Mouse (Mus musculus) midbrain, embryonic 14.5 days (tissue): ENCODE measurements around the gene Cdt1. TPM values are rescaled to one million over a fixed set of nuclear protein-coding genes. Genes with fewer than 3 reads are reported as not detected.
A peak's percentile ranks its signal among the peaks of the same experiment; 100 is the strongest.

ENCODE experiments used
- ATAC-seq: fragments of 200-750 bp; cut with Nextera tagmentation; 2 replicates; pipeline ENCODE4 v1.8.0; 2017; ENCODE audit warnings: moderate number of reproducible peaks, moderate library complexity; ENCODE audit not compliant: low FRiP score, low TSS enrichment
- DNase-seq: peaks from one replicate; pipeline ENCODE4 v3.0.0-alpha.2; 2015
- H3K27ac ChIP-seq: fragments of 300-500 bp; sonication (generic); replicated peaks from 2 replicates; pipeline ENCODE4 v1.5.1; 2014; ENCODE audit warnings: mild to moderate bottlenecking, low read depth, low read length, moderate library complexity
- H3K27me3 ChIP-seq: fragments of 300-500 bp; sonication (generic); 2 replicates; pipeline ENCODE4 v1.6.1; 2014; ENCODE audit warnings: low read length, control low read depth, mixed read lengths; ENCODE audit not compliant: control insufficient read depth, insufficient read depth
- H3K36me3 ChIP-seq: fragments of 300-500 bp; sonication (generic); 2 replicates; pipeline ENCODE4 v1.6.1; 2014; ENCODE audit warnings: low read length, control low read depth; ENCODE audit not compliant: control insufficient read depth, insufficient read depth
- H3K4me1 ChIP-seq: fragments of 300-500 bp; sonication (generic); 2 replicates; pipeline ENCODE4 v1.6.1; 2014; ENCODE audit warnings: mild to moderate bottlenecking, antibody characterized with exemption, low read length, control low read depth; ENCODE audit not compliant: control insufficient read depth, insufficient read depth
- H3K4me2 ChIP-seq: fragments of 300-500 bp; sonication (generic); 2 replicates; pipeline ENCODE4 v1.6.1; 2014; ENCODE audit warnings: mild to moderate bottlenecking, low read length, moderate library complexity
- H3K4me3 ChIP-seq: fragments of 300-500 bp; sonication (generic); replicated peaks from 2 replicates; pipeline ENCODE4 v1.5.1; 2014; ENCODE audit warnings: low read depth, low read length
- H3K9ac ChIP-seq: fragments of 300-500 bp; sonication (generic); replicated peaks from 2 replicates; pipeline ENCODE4 v1.6.1; 2014; ENCODE audit warnings: mild to moderate bottlenecking, low read length, moderate library complexity
- H3K9me3 ChIP-seq: fragments of 300-500 bp; sonication (generic); 2 replicates; pipeline ENCODE4 v1.6.1; 2016; ENCODE audit warnings: low read length, control low read depth, mixed read lengths; ENCODE audit not compliant: control insufficient read depth
- WGBS: fragments of 180-500 bp; shearing (Covaris S2); extraction: QIAGEN DNeasy Blood & Tissue Kit; methylation state at CpG from one replicate; pipeline ENCODE4 v1.1.7; 2014; 5-methylcytosine and 5-hydroxymethylcytosine counted together
- polyA plus RNA-seq: library from polyadenylated mRNA; unstranded; fragments of >200 nt; fragmentation: Nextera tagmentation; extraction: Ambion mirVana; gene quantifications from 2 replicates; pipeline ENCODE4 v1.2.1, GENCODE M21; 2014

Gene Cdt1
- polyA plus RNA-seq, 1 experiment from 2014 or later, result 7.6 TPM

- 63% methylated on average over 10 of the region's 10 CpGs for WGBS
- ATAC-seq (no peak), DNase-seq (no peak)
- no peak overlapping the region for H3K27ac ChIP-seq
- no peak overlapping the region for H3K4me2 ChIP-seq
- no peak overlapping the region for H3K4me3 ChIP-seq
- peaks cover 21% of the 10 kb centered on the region for H3K4me1 ChIP-seq
- no peaks in the 10 kb centered on the region for H3K9me3 ChIP-seq
- H3K9ac ChIP-seq, result no peak overlapping the region
- no peaks in the 10 kb centered on the region for H3K27me3 ChIP-seq
- H3K36me3 ChIP-seq, result peaks cover 26% of the 10 kb centered on the region
Observed at GRCm38 (mm10) chr8:122574667-122575251, 6.9 kb downstream of the Cdt1 start.

- Histone ChIP-seq H3K27me3 (no peaks in the 10 kb centered on the region), H3K9me3 (no peaks in the 10 kb centered on the region), H3K4me1 (peaks cover 21% of the 10 kb centered on the region), H3K36me3 (peaks cover 23% of the 10 kb centered on the region), H3K9ac (peak overlapping the region; percentile 80; the same call in 1 of the 2 replicates), H3K4me3 (no peak overlapping the region), H3K4me2 (peak overlapping the region; percentile 88), H3K27ac (no peak overlapping the region)
- WGBS, result 71% methylated on average over 8 of the region's 8 CpGs
- ATAC-seq (no peak), DNase-seq (no peak)
Observed at GRCm38 (mm10) chr8:122575286-122575685, 7.5 kb downstream of the Cdt1 start.

GRCm38 (mm10) chr8:122575735-122576647, 8.2 kb downstream of the Cdt1 start:
- Histone ChIP-seq H3K36me3 (peaks cover 19% of the 10 kb centered on the region), H3K9ac (peak overlapping the region; percentile 80), H3K27ac (peak overlapping the region; percentile 66), H3K4me3 (peak overlapping the region; percentile 57), H3K27me3 (no peaks in the 10 kb centered on the region), H3K9me3 (no peaks in the 10 kb centered on the region), H3K4me2 (peak overlapping the region; percentile 88), H3K4me1 (peaks cover 21% of the 10 kb centered on the region)
- DNase-seq, result peak; percentile 16
- WGBS, result 22% methylated on average over 21 of the region's 21 CpGs
- ATAC-seq, result no peak; the same call in 1 of the 2 replicates

GRCm38 (mm10) chr8:122576648-122577022, 8.8 kb downstream of the Cdt1 start, which contains the start of gene Aprt:
Gene Aprt (minus strand): TSS chr8:122576909.
- Histone ChIP-seq H3K9me3 (no peaks in the 10 kb centered on the region), H3K4me1 (peaks cover 21% of the 10 kb centered on the region), H3K4me2 (peak within 1 kb of the TSS; percentile 88), H3K4me3 (peak within 1 kb of the TSS; percentile 57), H3K9ac (peak within 1 kb of the TSS; percentile 80), H3K27me3 (no peaks in the 10 kb centered on the region), H3K27ac (peak within 1 kb of the TSS; percentile 66), H3K36me3 (peaks cover 12% of the 10 kb centered on the region; the same call in 1 of the 2 replicates)
- ATAC-seq (peak; percentile 89), DNase-seq (peak; percentile 95)
- WGBS, result under 1% methylated on average over 39 of the region's 39 CpGs

- ATAC-seq, result peak; percentile 15; the same call in 1 of the 2 replicates
- H3K4me1 ChIP-seq, result peaks cover 21% of the 10 kb centered on the region
- H3K27me3 ChIP-seq, result no peaks in the 10 kb centered on the region
- no peak for DNase-seq
- H3K4me2 ChIP-seq, result peak overlapping the region; percentile 88
- H3K4me3 ChIP-seq, result peak overlapping the region; percentile 57
- 0 out of 2 replicates have a peak overlapping the region, but pooled peaks have one; percentile 13 for H3K27ac ChIP-seq
- H3K9ac ChIP-seq, result peak overlapping the region; percentile 80
- H3K9me3 ChIP-seq, result no peaks in the 10 kb centered on the region
- 47% methylated on average over 10 of the region's 10 CpGs for WGBS
- peaks cover 8% of the 10 kb centered on the region; the same call in 1 of the 2 replicates for H3K36me3 ChIP-seq
Observed at GRCm38 (mm10) chr8:122577116-122577515, 9.3 kb downstream of the Cdt1 start.

- Histone ChIP-seq H3K27me3 (no peaks in the 10 kb centered on the region), H3K27ac (no peak overlapping the region), H3K36me3 (0 out of 2 replicates have a peak, but pooled peaks cover 5% of the 10 kb centered on the region), H3K4me3 (no peak overlapping the region), H3K9me3 (no peaks in the 10 kb centered on the region), H3K9ac (no peak overlapping the region), H3K4me1 (peaks cover 21% of the 10 kb centered on the region), H3K4me2 (no peak overlapping the region)
- DNase-seq (no peak), ATAC-seq (no peak)
- 35% methylated on average over 7 of the region's 7 CpGs for WGBS
Observed at GRCm38 (mm10) chr8:122579196-122579595, 11.4 kb downstream of the Cdt1 start.

GRCm38 (mm10) chr8:122580926-122581325, 13.1 kb downstream of the Cdt1 start:
- Histone ChIP-seq H3K4me2 (no peak overlapping the region), H3K9me3 (no peaks in the 10 kb centered on the region), H3K9ac (no peak overlapping the region), H3K27me3 (no peaks in the 10 kb centered on the region), H3K36me3 (no peaks in the 10 kb centered on the region), H3K4me3 (no peak overlapping the region), H3K4me1 (peaks cover 10% of the 10 kb centered on the region), H3K27ac (no peak overlapping the region)
- no peak for ATAC-seq
- DNase-seq, result no peak
- WGBS, result 81% methylated on average over 14 of the region's 15 CpGs

GRCm38 (mm10) chr8:122584981-122585380, 17.2 kb downstream of the Cdt1 start:
- DNase-seq (no peak), ATAC-seq (no peak)
- Histone ChIP-seq H3K4me1 (no peaks in the 10 kb centered on the region), H3K9me3 (no peaks in the 10 kb centered on the region), H3K9ac (no peak overlapping the region), H3K4me2 (no peak overlapping the region), H3K27me3 (no peaks in the 10 kb centered on the region), H3K36me3 (no peaks in the 10 kb centered on the region), H3K27ac (no peak overlapping the region), H3K4me3 (no peak overlapping the region)
- WGBS, result 92% methylated on average over 9 of the region's 9 CpGs
